8 mouse cellular contexts compared by ENCODE assay signal in genomic region chr4:140258968-140259367, GRCm38 (mm10). TPM values are rescaled to one million over a fixed set of nuclear protein-coding genes. Genes with fewer than 3 reads are reported as not detected.
DNase-seq lines count a peak whose midpoint lies in the region; ATAC-seq lines count a peak whose summit lies in the region.

No protein-coding gene starts in this region.

- no peak overlapping the region for H3K9ac ChIP-seq in neural tube, embryonic 13.5 days

- no peaks in the 10 kb centered on the region for H3K36me3 ChIP-seq in limb, embryonic 10.5 days
- H3K36me3 ChIP-seq in neural tube, embryonic 13.5 days = no peaks in the 10 kb centered on the region

- H3K27me3 ChIP-seq in limb, embryonic 10.5 days (ENCODE audit: low read depth, poor library complexity, severe bottlenecking) = no peaks in the 10 kb centered on the region
- H3K27me3 ChIP-seq in neural tube, embryonic 13.5 days = peaks cover 8% of the 10 kb centered on the region

- no peak overlapping the region for H3K4me2 ChIP-seq in neural tube, embryonic 13.5 days

- no peaks in the 10 kb centered on the region for H3K9me3 ChIP-seq in limb, embryonic 10.5 days (replicated peaks)
- no peaks in the 10 kb centered on the region for H3K9me3 ChIP-seq in neural tube, embryonic 13.5 days

- WGBS in limb, embryonic 10.5 days = 6% methylated on average over 6 of the region's 6 CpGs
- WGBS in neural tube, embryonic 13.5 days = 8% methylated on average over 6 of the region's 6 CpGs

- H3K4me1 ChIP-seq in limb, embryonic 10.5 days = no peaks in the 10 kb centered on the region
- no peaks in the 10 kb centered on the region; the same call in 1 of the 2 replicates for H3K4me1 ChIP-seq in neural tube, embryonic 13.5 days (replicated peaks)

- peak; percentile 61; the same call in 1 of the 2 replicates for ATAC-seq in neural tube, embryonic 13.5 days (ENCODE audit: low read depth)

- H3K4me3 ChIP-seq in limb, embryonic 10.5 days = no peak overlapping the region
- H3K4me3 ChIP-seq in neural tube, embryonic 13.5 days = no peak overlapping the region

- peak; percentile 7 for DNase-seq in gastrocnemius, adult 18-20 months (ENCODE audit: low spot score)
- no peak for DNase-seq in gastrocnemius, adult 8-10 months (ENCODE audit: low spot score in 2 of 2)
- peak; percentile 89 for DNase-seq in embryo, embryonic 10.5 days (ENCODE audit: low spot score)
- peak; percentile 82 for DNase-seq in heart, postnatal 4 days
- DNase-seq in limb, embryonic 10.5 days (ENCODE audit: low spot score) = peak; percentile 83
- DNase-seq in left cerebral cortex, postnatal 25 days (ENCODE audit: low spot score in 2 of 2) = no peak
- DNase-seq in B cell, adult 2 months = no peak

- no peak overlapping the region for H3K27ac ChIP-seq in limb, embryonic 10.5 days
- H3K27ac ChIP-seq in neural tube, embryonic 13.5 days (replicated peaks) = no peak overlapping the region

- intact Hi-C loops in left cerebral cortex, postnatal 25 days (cut with DNase I) = loop anchor here (10.0 kb wide), 1 partner anchor 416 kb away; no protein-coding TSS in a partner anchor

RNA-seq across cellular contexts. Expression of gene Igsf21, which starts 12.4 kb away (rescaled TPM):
- not detected for total RNA-seq in gastrocnemius, adult 18-20 months (2021)
- under 1 TPM in 2 of 4 experiments, not detected in 2; 0.22 to 0.48 TPM for total RNA-seq in gastrocnemius, adult 8-10 months (2022)
- under 1 TPM; 0.14 to 0.20 TPM for total RNA-seq in heart, postnatal 4 days (2021)
- 0.11 and 0.48 TPM in 2 replicates for polyA plus RNA-seq in limb, embryonic 10.5 days (2016; fragmentation: Nextera tagmentation; extraction: Ambion mirVana)
- 53.1 and 55.7 TPM in 2 replicates for polyA plus RNA-seq in neural tube, embryonic 13.5 days (2015; fragmentation: Nextera tagmentation; extraction: Ambion mirVana)
- 10 to 100 TPM; 76.8 to 91.4 TPM for total RNA-seq in left cerebral cortex, postnatal 25 days (2021)

Comparison
In these comparisons a context has a peak if more than half of its experiments do, and no peak if none do; other contexts are left out.
1. DNase-seq: peak in gastrocnemius, adult 18-20 months (single experiment), embryo, embryonic 10.5 days (single experiment), heart, postnatal 4 days (single experiment) and limb, embryonic 10.5 days (single experiment); none in gastrocnemius, adult 8-10 months (0 of 2), left cerebral cortex, postnatal 25 days (0 of 2) and B cell, adult 2 months (0 of 2).
2. RNA of gene Igsf21, which starts 12.4 kb away (total RNA-seq): 76.8 to 91.4 TPM in left cerebral cortex, postnatal 25 days; 0.22 to 0.48 TPM in gastrocnemius, adult 8-10 months, 0.14 to 0.20 TPM in heart, postnatal 4 days and not detected in gastrocnemius, adult 18-20 months; every median in the first group is over 10 times any median in the second.